ENCODE assay signal across 8 mouse cellular contexts in genomic region chr9:57935683-57936437, GRCm38 (mm10). TPM values are rescaled to one million over a fixed set of nuclear protein-coding genes. Genes with fewer than 3 reads are reported as not detected.
DNase-seq lines count a peak whose midpoint lies in the region; ATAC-seq and TF ChIP-seq lines count a peak whose summit lies in the region.

No protein-coding gene starts in this region.

- TF ChIP-seq CTCF in cerebellum, adult 2 months (IDR thresholded peaks at IDR 0.05; ENCODE audit: borderline replicate concordance, insufficient read depth, low read depth, low read length): peak; percentile 94
- TF ChIP-seq CTCF in lung, embryonic 14.5 days (IDR thresholded peaks at IDR 0.05; ENCODE audit: low read depth): peak; percentile 92

- H3K4me3 ChIP-seq in cerebellum, adult 2 months (replicated peaks; ENCODE audit: insufficient read depth, low read depth, low read length): no peak overlapping the region
- H3K4me3 ChIP-seq in lung, embryonic 14.5 days (ENCODE audit: low read depth, low read length): no peak overlapping the region

- H3K4me2 ChIP-seq in lung, embryonic 14.5 days: no peak overlapping the region

- no peak overlapping the region for H3K27ac ChIP-seq in cerebellum, adult 2 months (ENCODE audit: insufficient read depth, low read length)
- H3K27ac ChIP-seq in lung, embryonic 14.5 days (ENCODE audit: low read depth): no peak overlapping the region

- peak; percentile 93 for DNase-seq in 3T3-L1 (ENCODE audit: low read depth, low spot score)
- DNase-seq in ES-CJ7 (ENCODE audit: low read depth, low spot score): peak; percentile 88
- peak; percentile 90 to 94 for DNase-seq in cerebellum, adult 2 months
- DNase-seq in gastrocnemius, postnatal 10 days: peak; percentile 90
- DNase-seq in kidney, postnatal 25 days: peak; percentile 87 to 95
- DNase-seq in lung, embryonic 14.5 days: peak; percentile 89
- peak; percentile 88 to 93 for DNase-seq in right cerebral cortex, postnatal 10 days (ENCODE audit: low spot score in 2 of 2)
- peak; percentile 64 for DNase-seq in urinary bladder, adult 2 months (ENCODE audit: low spot score)

- H3K4me1 ChIP-seq in cerebellum, adult 2 months (ENCODE audit: control insufficient read depth, insufficient read depth, low read length): peaks cover 51% of the 10 kb centered on the region
- no peaks in the 10 kb centered on the region for H3K4me1 ChIP-seq in lung, embryonic 14.5 days (ENCODE audit: insufficient read depth)

- H3K9me3 ChIP-seq in lung, embryonic 14.5 days (ENCODE audit: low read depth, low read length): no peaks in the 10 kb centered on the region

- H3K9ac ChIP-seq in lung, embryonic 14.5 days: no peak overlapping the region

- H3K27me3 ChIP-seq in cerebellum, adult 2 months (ENCODE audit: control insufficient read depth, insufficient read depth, low read length): no peaks in the 10 kb centered on the region
- peaks cover 15% of the 10 kb centered on the region for H3K27me3 ChIP-seq in lung, embryonic 14.5 days (ENCODE audit: insufficient read depth, low read length)

- peak; percentile 56; the same call in 1 of the 2 replicates for ATAC-seq in lung, embryonic 14.5 days (ENCODE audit: insufficient read depth)

- 22% methylated on average over 6 of the region's 6 CpGs for WGBS in cerebellum, adult 2 months
- 26% methylated on average over 6 of the region's 6 CpGs for WGBS in lung, embryonic 14.5 days

- no peak for TF ChIP-seq POLR2A in cerebellum, adult 2 months (IDR thresholded peaks at IDR 0.05; ENCODE audit: borderline replicate concordance, insufficient read depth, low read length)

- no peaks in the 10 kb centered on the region for H3K36me3 ChIP-seq in lung, embryonic 14.5 days (ENCODE audit: insufficient read depth)

RNA-seq across cellular contexts. Expression of gene Sema7a, which starts 4.1 kb away (rescaled TPM):
- polyA plus RNA-seq in cerebellum, adult 2 months (2012; rRNA removed): 177 and 189 TPM in 2 replicates
- total RNA-seq in gastrocnemius, postnatal 10 days (2021): 10 to 100 TPM; 15.7 to 18.5 TPM
- polyA plus RNA-seq in lung, embryonic 14.5 days (2014; fragmentation: Nextera tagmentation; extraction: Ambion mirVana): 1.0 TPM in 2 replicates
- polyA plus RNA-seq in urinary bladder, adult 2 months (2012; rRNA removed): 13.6 and 14.8 TPM in 2 replicates

RNA-seq across cellular contexts. Expression of gene Ubl7, which starts 25.1 kb away (rescaled TPM):
- polyA plus RNA-seq in cerebellum, adult 2 months (2012; rRNA removed): 133 and 140 TPM in 2 replicates
- total RNA-seq in gastrocnemius, postnatal 10 days (2021): 10 to 100 TPM; 48.7 to 49.2 TPM
- 101 and 107 TPM in 2 replicates for polyA plus RNA-seq in lung, embryonic 14.5 days (2014; fragmentation: Nextera tagmentation; extraction: Ambion mirVana)
- polyA plus RNA-seq in urinary bladder, adult 2 months (2012; rRNA removed): 69.2 and 74.7 TPM in 2 replicates

Comparison
In these comparisons a context has a peak if more than half of its experiments do, and no peak if none do; other contexts are left out.
1. RNA of gene Sema7a, which starts 4.1 kb away (polyA plus RNA-seq): 177 to 189 TPM in cerebellum, adult 2 months; 13.6 to 14.8 TPM in urinary bladder, adult 2 months and 1.0 TPM in lung, embryonic 14.5 days; every median in the first group is over 10 times any median in the second.
2. Peak in every context shown above with its lines, with median percentiles within 50 percentile points of each other: DNase-seq.